Mouse (Mus musculus): ENCODE measurements around the gene Rasl10b.

Gene Rasl10b

GRCm38 (mm10) chr11:83409087-83409754 lies at the start of gene Rasl10b:
Rasl10b (plus strand) TSS chr11:83409137.
- DNase-seq, result no peak

GRCm38 (mm10) chr11:83364656-83365055 lies 44.3 kb upstream of the Rasl10b start:
- no peak for DNase-seq

- DNase-seq, result no peak
Measured at GRCm38 (mm10) chr11:83371267-83371666, 37.7 kb upstream of the Rasl10b start.

GRCm38 (mm10) chr11:83379745-83380341 lies 29.1 kb upstream of the Rasl10b start:
- DNase-seq, result no peak

- no peak for DNase-seq
Measured at GRCm38 (mm10) chr11:83382876-83383531, 25.9 kb upstream of the Rasl10b start.

- no peak for DNase-seq
Measured at GRCm38 (mm10) chr11:83383532-83383887, 25.4 kb upstream of the Rasl10b start.

- no peak for DNase-seq
Measured at GRCm38 (mm10) chr11:83393062-83393461, 15.9 kb upstream of the Rasl10b start.

- DNase-seq, result peak; percentile 10
Measured at GRCm38 (mm10) chr11:83394802-83395439, 14.0 kb upstream of the Rasl10b start.

GRCm38 (mm10) chr11:83397626-83398025 lies 11.3 kb upstream of the Rasl10b start:
- DNase-seq, result peak; percentile 51

- no peak for DNase-seq
Measured at GRCm38 (mm10) chr11:83398724-83399123, 10.2 kb upstream of the Rasl10b start.

- no peak for DNase-seq
Measured at GRCm38 (mm10) chr11:83403787-83404186, 5.2 kb upstream of the Rasl10b start.

- DNase-seq, result no peak
Measured at GRCm38 (mm10) chr11:83406391-83406790, 2.5 kb upstream of the Rasl10b start.

GRCm38 (mm10) chr11:83408242-83408641 lies 695 bp upstream of the Rasl10b start:
- DNase-seq, result no peak

- no peak for DNase-seq
Measured at GRCm38 (mm10) chr11:83409792-83410291, 905 bp downstream of the Rasl10b start.

GRCm38 (mm10) chr11:83410510-83410909 lies 1.6 kb downstream of the Rasl10b start:
- no peak for DNase-seq

GRCm38 (mm10) chr11:83417080-83417479 lies 8.1 kb downstream of the Rasl10b start:
- peak; percentile 69 for DNase-seq

GRCm38 (mm10) chr11:83417708-83418107 lies 8.8 kb downstream of the Rasl10b start:
- DNase-seq, result no peak

- no peak for DNase-seq
Measured at GRCm38 (mm10) chr11:83418566-83418965, 9.6 kb downstream of the Rasl10b start.

- DNase-seq, result no peak
Measured at GRCm38 (mm10) chr11:83420338-83420737, 11.4 kb downstream of the Rasl10b start.

- DNase-seq, result peak; percentile 72
Measured at GRCm38 (mm10) chr11:83421305-83421704, 12.4 kb downstream of the Rasl10b start.

- DNase-seq, result peak; percentile 83
Measured at GRCm38 (mm10) chr11:83424681-83425080, 15.7 kb downstream of the Rasl10b start.

- peak; percentile 55 for DNase-seq
Measured at GRCm38 (mm10) chr11:83426964-83427363, 18.0 kb downstream of the Rasl10b start.

- no peak for DNase-seq
Measured at GRCm38 (mm10) chr11:83429355-83429754, 20.4 kb downstream of the Rasl10b start, which contains the start of gene Gas2l2. Gas2l2 (minus strand) TSS chr11:83429455.
